Mouse (Mus musculus): ENCODE data around the gene Prrx2. TPM values are rescaled to one million over a fixed set of nuclear protein-coding genes. Genes with fewer than 3 reads are reported as not detected.
"Not testable (repeated sequence)": the region's sequence is repeated elsewhere in the genome, so short reads cannot be mapped to it uniquely, and the experiment has no call there.

Prrx2 gene
- total RNA-seq, 2 experiments from 2014 or later = 2.8 to 3.3 TPM

GRCm38 (mm10) chr2:30905906-30906305, 71.1 kb downstream of the Prrx2 start:
- DNase-seq (ENCODE audit: low spot score in 2 of 2) = no peak

- no peak for DNase-seq (ENCODE audit: low spot score in 2 of 2)
These were observed 71.9 kb downstream of the Prrx2 start for GRCm38 (mm10) chr2:30906641-30907040.

GRCm38 (mm10) chr2:30912291-30912773, 77.6 kb downstream of the Prrx2 start:
- DNase-seq (ENCODE audit: low spot score in 2 of 2) = no peak

- no peak for DNase-seq (ENCODE audit: low spot score in 2 of 2)
These were observed 78.2 kb downstream of the Prrx2 start for GRCm38 (mm10) chr2:30913022-30913421.

GRCm38 (mm10) chr2:30914836-30915235, 80.1 kb downstream of the Prrx2 start:
- no peak for DNase-seq (ENCODE audit: low spot score in 2 of 2)

- no peak for DNase-seq (ENCODE audit: low spot score in 2 of 2)
These were observed 80.6 kb downstream of the Prrx2 start for GRCm38 (mm10) chr2:30915376-30915775.

- not testable (repeated sequence) for DNase-seq (ENCODE audit: low spot score in 2 of 2)
These were observed 81.2 kb downstream of the Prrx2 start for GRCm38 (mm10) chr2:30915933-30916332.

- no peak for DNase-seq (ENCODE audit: low spot score in 2 of 2)
These were observed 82.9 kb downstream of the Prrx2 start for GRCm38 (mm10) chr2:30917649-30918048.

GRCm38 (mm10) chr2:30918126-30918525, 83.4 kb downstream of the Prrx2 start:
- no peak for DNase-seq (ENCODE audit: low spot score in 2 of 2)

- no peak for DNase-seq (ENCODE audit: low spot score in 2 of 2)
These were observed 84.1 kb downstream of the Prrx2 start for GRCm38 (mm10) chr2:30918780-30919329.

GRCm38 (mm10) chr2:30920216-30920615, 85.4 kb downstream of the Prrx2 start:
- no peak for DNase-seq (ENCODE audit: low spot score in 2 of 2)

GRCm38 (mm10) chr2:30923099-30923498, 88.3 kb downstream of the Prrx2 start:
- DNase-seq (ENCODE audit: low spot score in 2 of 2) = no peak

GRCm38 (mm10) chr2:30925181-30925580, 90.4 kb downstream of the Prrx2 start:
- DNase-seq (ENCODE audit: low spot score in 2 of 2) = no peak

GRCm38 (mm10) chr2:30926381-30926780, 91.6 kb downstream of the Prrx2 start:
- no peak for DNase-seq (ENCODE audit: low spot score in 2 of 2)

GRCm38 (mm10) chr2:30927151-30927781, 92.5 kb downstream of the Prrx2 start:
- no peak for DNase-seq (ENCODE audit: low spot score in 2 of 2)

- peak; percentile 52 to 70 for DNase-seq (ENCODE audit: low spot score in 2 of 2)
These were observed 93.3 kb downstream of the Prrx2 start for GRCm38 (mm10) chr2:30927844-30928628.

GRCm38 (mm10) chr2:30928893-30929482, 94.2 kb downstream of the Prrx2 start:
- no peak for DNase-seq (ENCODE audit: low spot score in 2 of 2)

- DNase-seq (ENCODE audit: low spot score in 2 of 2) = peak in 1 of 2 experiments; percentile 60
These were observed 94.8 kb downstream of the Prrx2 start, which contains the start of gene Ptges for GRCm38 (mm10) chr2:30929483-30930045. Gene Ptges, minus strand, starts transcription at chr2:30929863.

- not testable (repeated sequence) for DNase-seq (ENCODE audit: low spot score in 2 of 2)
These were observed 96.1 kb downstream of the Prrx2 start for GRCm38 (mm10) chr2:30930846-30931245.

Measured in adrenal gland, postnatal 4 days (tissue).